Mouse (Mus musculus): ENCODE results near the gene H3f3a.

DNA sequence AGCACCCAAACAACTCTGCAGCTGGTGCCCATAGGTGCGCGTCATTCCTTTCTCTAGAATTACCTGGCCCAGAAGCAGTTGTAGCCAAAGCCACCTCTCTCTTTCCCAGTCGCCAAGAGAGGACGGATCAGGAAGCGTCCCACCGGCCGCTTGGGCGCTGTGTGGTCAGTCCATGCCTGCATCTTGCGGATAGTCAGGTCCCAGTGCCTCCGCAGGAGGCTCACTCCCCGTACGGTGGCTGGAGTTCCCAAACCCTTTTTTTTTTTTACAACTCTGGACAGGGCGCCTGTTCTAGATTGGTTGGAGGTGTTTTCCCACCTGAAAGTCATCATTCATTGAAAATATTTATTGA lies 35.4 kb downstream of the H3f3a start:
- TF ChIP-seq EP300 (IDR thresholded peaks at IDR 0.05; ENCODE audit: low read length) (no peak), POLR2A (IDR thresholded peaks at IDR 0.05; ENCODE audit: low read depth, low read length) (no peak), CHD2 (IDR thresholded peaks at IDR 0.05; ENCODE audit: low read length) (no peak), CTCF (conservative IDR thresholded peaks at IDR 0.05 in 1 of 2, IDR thresholded peaks at IDR 0.05 in 1 of 2; ENCODE audit: low read depth in 2 of 2, low read length in 2 of 2) (no peak), MXI1 (IDR thresholded peaks at IDR 0.05; ENCODE audit: low read depth, low read length) (no peak), HCFC1 (IDR thresholded peaks at IDR 0.05; ENCODE audit: low read depth, low read length) (no peak), ZC3H11A (IDR thresholded peaks at IDR 0.05; ENCODE audit: low read depth, low read length) (no peak)

Measured in CH12.LX (cell line).